Mouse (Mus musculus) myocyte (in vitro differentiated cells): Measurements from ENCODE around the gene Ralgps1. TPM values are rescaled to one million over a fixed set of nuclear protein-coding genes. Genes with fewer than 3 reads are reported as not detected.

ENCODE experiments used
- H3K27me3 ChIP-seq: one replicate; pipeline ENCODE4 v1.6.1; 2011; ENCODE audit not compliant: control insufficient read depth, insufficient read depth, insufficient read length
- H3K36me3 ChIP-seq: one replicate; pipeline ENCODE4 v1.6.1; 2011; ENCODE audit not compliant: control insufficient read depth, insufficient read depth
- H3K4me2 ChIP-seq: one replicate; pipeline ENCODE4 v1.6.1; 2011; ENCODE audit warnings: low read depth, control low read depth
- H3K4me3 ChIP-seq: one replicate; pipeline ENCODE4 v1.5.1; 2011; ENCODE audit warnings: mild to moderate bottlenecking, control low read depth, moderate library complexity
- H3K79me2 ChIP-seq: one replicate; pipeline ENCODE4 v1.6.1; 2011; ENCODE audit not compliant: control insufficient read depth, insufficient read depth
- H3ac ChIP-seq: one replicate; pipeline ENCODE4 v1.6.1; 2011; ENCODE audit not compliant: control insufficient read depth, insufficient read length
- E2F4 ChIP-seq: IDR thresholded peaks from one replicate; pipeline ENCODE4 v1.6.1; 2011; ENCODE audit warnings: mild to moderate bottlenecking, control low read depth, moderate library complexity; ENCODE audit not compliant: insufficient read depth
- MAX ChIP-seq: IDR thresholded peaks from one replicate; pipeline ENCODE4 v1.6.1; 2011; ENCODE audit warnings: low read depth, mild to moderate bottlenecking, control low read depth
- MYOD1 ChIP-seq, 3 experiments: IDR thresholded peaks; one replicate each; pipeline ENCODE4 v1.6.1; 2011; ENCODE audit warnings: control low read depth in 2 of 3, low read depth in 2 of 3, mild to moderate bottlenecking in 2 of 3, moderate library complexity in 1 of 3; ENCODE audit not compliant: insufficient read length in 2 of 3, control insufficient read depth in 1 of 3
- MYOG ChIP-seq, 3 experiments: IDR thresholded peaks; one replicate each; pipeline ENCODE4 v1.6.1; 2011; ENCODE audit warnings: control low read depth in 2 of 3, low read depth in 2 of 3, mild to moderate bottlenecking in 2 of 3; ENCODE audit not compliant: insufficient read length in 2 of 3, control insufficient read depth in 1 of 3, insufficient read depth in 1 of 3
- POLR2A ChIP-seq: IDR thresholded peaks from one replicate; pipeline ENCODE4 v1.6.1; 2011; ENCODE audit warnings: low read depth, mild to moderate bottlenecking, control low read depth, moderate library complexity; ENCODE audit not compliant: insufficient read length
- POLR2AphosphoS2 ChIP-seq: IDR thresholded peaks from one replicate; pipeline ENCODE4 v1.6.1; 2011; ENCODE audit warnings: low read depth, control low read depth; ENCODE audit not compliant: insufficient read length
- REST ChIP-seq: IDR thresholded peaks from one replicate; pipeline ENCODE4 v1.6.1; 2011; ENCODE audit warnings: mild to moderate bottlenecking, control low read depth, moderate library complexity; ENCODE audit not compliant: insufficient read depth, insufficient read length
- TCF12 ChIP-seq: IDR thresholded peaks from one replicate; pipeline ENCODE4 v1.6.1; 2011; ENCODE audit warnings: mild to moderate bottlenecking, control low read depth; ENCODE audit not compliant: poor library complexity, insufficient read depth, severe bottlenecking
- TCF3 ChIP-seq: IDR thresholded peaks from one replicate; pipeline ENCODE4 v1.6.1; 2011; ENCODE audit warnings: low read depth, control low read depth; ENCODE audit not compliant: insufficient read length
- polyA plus RNA-seq: library from polyadenylated mRNA; unstranded; fragments of >200 nt; fragmentation: generic; extraction: Trizol; gene quantifications from one replicate; pipeline ENCODE4 v1.2.1, GENCODE M21; 2012; ENCODE audit warnings: missing spikeins

Ralgps1 gene
- polyA plus RNA-seq, 1 experiment = 1.3 TPM

- TF ChIP-seq REST = no peak
- no peak for TF ChIP-seq MYOD1 (IDR thresholded peaks at IDR 0.05; ENCODE audit: control insufficient read depth in 1 of 3, insufficient read length in 2 of 3, low read depth in 2 of 3)
- no peak for TF ChIP-seq TCF3
- TF ChIP-seq POLR2A = no peak
- TF ChIP-seq MAX = no peak
- TF ChIP-seq MYOG (IDR thresholded peaks at IDR 0.05; ENCODE audit: control insufficient read depth in 1 of 3, insufficient read depth in 1 of 3, insufficient read length in 2 of 3, low read depth in 2 of 3) = no peak
- TF ChIP-seq E2F4 = no peak
- no peak for TF ChIP-seq TCF12
- TF ChIP-seq POLR2AphosphoS2 = no peak
- H3K79me2 ChIP-seq = no peaks in the 10 kb centered on the region
- H3K27me3 ChIP-seq = no peaks in the 10 kb centered on the region
- no peak overlapping the region for H3K4me3 ChIP-seq
- no peaks in the 10 kb centered on the region for H3K36me3 ChIP-seq
- H3K4me2 ChIP-seq = no peak overlapping the region
- H3ac ChIP-seq = no peak overlapping the region
These were observed 287.1 kb downstream of the Ralgps1 start for GRCm38 (mm10) chr2:33084221-33084620.

Other genes starting within 250 kb of the Ralgps1 start
- 2.1 TPM for gene Garnl3, start 239.8 kb downstream of the Ralgps1 start, polyA plus RNA-seq
- 130 TPM for gene Angptl2, start 155.4 kb downstream of the Ralgps1 start, polyA plus RNA-seq
- 3.1 TPM for gene Zbtb34, start 59.8 kb upstream of the Ralgps1 start, polyA plus RNA-seq
- gene Zbtb43, start 97.1 kb upstream of the Ralgps1 start, polyA plus RNA-seq = 10.5 TPM